Mouse (Mus musculus) telencephalon, adult 2 months (tissue): ENCODE data around the gene Duox2.
A peak's percentile ranks its signal among the peaks of the same experiment; 100 is the strongest.

Experiments used
- DNase-seq: peaks from one replicate; pipeline ENCODE4 v3.0.0-alpha.2; 2011; ENCODE audit warnings: low read depth, low spot score

Duox2 gene

DNA sequence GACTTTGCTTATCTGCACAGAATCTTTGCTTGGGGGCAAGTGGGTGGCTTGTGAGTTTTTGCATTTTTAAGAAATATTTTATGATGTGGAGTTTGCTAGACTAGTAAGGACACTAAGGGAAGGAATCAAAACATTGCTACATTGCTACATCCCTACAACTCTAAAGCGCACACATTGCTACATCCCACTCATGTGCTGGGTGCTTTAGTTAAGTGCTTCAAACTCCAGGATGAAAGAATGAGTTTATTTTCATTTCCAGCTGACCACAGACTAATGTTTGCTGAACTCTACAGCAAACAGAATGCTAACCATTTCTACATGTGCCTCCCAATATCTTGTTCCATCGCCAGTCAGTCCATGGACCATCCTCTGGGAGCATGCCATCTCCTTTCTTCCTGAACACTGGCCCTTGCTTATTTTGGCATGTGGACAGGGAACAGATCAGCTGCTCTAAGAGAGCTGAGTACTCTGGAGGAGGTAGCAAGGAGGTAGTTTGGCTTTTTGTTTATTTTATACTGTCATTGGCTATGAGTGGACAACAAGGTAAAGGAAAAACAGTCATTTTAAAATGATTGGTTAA, 60.3 kb downstream of the Duox2 start:
- DNase-seq = no peak

DNA sequence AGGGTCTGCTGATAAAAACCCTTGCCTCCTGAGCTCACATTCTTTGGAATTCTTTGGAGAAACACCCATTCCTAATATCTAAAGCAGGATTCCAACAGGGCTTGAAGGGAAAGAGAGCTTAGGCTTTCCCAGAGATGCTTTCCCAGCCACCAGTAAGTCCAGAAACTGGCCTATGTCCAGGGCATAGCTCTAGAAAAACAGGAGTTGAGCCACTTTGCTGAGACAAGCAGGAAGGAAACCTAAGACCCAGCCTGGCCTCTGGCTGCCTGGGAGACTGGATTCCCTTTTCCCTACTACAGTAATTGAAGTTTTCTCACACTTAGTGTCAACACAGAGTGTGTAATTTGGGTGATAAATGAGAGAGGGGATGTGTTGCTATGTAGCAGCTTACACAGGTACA, 61.9 kb downstream of the Duox2 start:
- DNase-seq = no peak

DNA sequence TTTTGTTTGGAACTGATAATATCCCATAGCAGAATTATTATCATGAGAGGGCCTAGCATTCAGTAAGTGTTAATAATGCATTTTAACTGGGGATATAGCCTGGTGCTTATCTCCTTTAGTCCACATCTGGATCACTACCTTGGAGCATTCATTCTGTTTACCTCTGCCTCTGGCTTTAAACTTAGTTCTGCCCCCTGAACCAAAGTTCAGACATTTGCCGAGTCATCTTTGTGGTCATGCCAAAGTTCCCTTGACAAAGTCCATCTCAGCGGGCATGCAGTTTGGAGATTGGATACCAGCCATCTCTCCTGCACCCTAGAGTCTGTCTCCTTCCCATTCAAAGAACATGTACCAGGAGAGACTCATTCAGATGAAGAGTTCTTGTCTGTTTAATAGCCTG, 62.8 kb downstream of the Duox2 start:
- no peak for DNase-seq

DNA sequence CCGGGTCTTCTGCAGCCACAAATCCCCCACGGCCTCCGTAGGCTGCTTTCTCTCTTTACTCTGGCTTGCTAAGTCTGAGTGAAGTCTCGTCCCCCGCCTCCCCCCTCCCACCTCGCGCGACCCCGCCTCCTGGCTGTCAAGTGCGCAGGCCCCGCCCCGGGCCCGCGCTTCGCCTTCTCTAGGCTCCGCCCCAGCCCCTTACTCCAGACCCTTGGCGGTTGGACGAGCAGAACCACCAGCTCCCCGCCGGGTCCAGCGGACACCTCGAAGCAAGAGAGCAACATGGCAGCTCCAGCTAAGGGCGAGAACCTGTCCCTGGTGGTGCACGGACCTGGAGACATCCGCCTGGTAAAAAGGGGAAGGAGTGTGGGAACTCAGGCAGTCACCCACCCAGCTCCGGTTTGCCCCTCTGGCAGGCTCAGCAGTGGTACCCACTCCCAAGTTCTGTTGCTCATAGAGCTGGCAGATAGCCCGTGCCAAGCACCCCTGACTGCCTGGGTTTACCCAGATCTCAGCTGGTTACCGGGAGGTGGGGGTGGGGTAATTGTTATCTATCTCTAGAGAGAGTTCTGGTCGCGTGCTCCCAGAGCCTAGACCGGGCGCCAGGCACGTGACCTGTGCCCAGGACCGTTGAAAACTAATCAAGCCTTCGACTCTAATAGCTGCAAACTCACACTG, 63.5 kb downstream of the Duox2 start, which contains the start of gene Sord:
Gene Sord, plus strand, starts transcription at position 139 of the 678 bp plus-strand sequence.
- peak; percentile 60 for DNase-seq

DNA sequence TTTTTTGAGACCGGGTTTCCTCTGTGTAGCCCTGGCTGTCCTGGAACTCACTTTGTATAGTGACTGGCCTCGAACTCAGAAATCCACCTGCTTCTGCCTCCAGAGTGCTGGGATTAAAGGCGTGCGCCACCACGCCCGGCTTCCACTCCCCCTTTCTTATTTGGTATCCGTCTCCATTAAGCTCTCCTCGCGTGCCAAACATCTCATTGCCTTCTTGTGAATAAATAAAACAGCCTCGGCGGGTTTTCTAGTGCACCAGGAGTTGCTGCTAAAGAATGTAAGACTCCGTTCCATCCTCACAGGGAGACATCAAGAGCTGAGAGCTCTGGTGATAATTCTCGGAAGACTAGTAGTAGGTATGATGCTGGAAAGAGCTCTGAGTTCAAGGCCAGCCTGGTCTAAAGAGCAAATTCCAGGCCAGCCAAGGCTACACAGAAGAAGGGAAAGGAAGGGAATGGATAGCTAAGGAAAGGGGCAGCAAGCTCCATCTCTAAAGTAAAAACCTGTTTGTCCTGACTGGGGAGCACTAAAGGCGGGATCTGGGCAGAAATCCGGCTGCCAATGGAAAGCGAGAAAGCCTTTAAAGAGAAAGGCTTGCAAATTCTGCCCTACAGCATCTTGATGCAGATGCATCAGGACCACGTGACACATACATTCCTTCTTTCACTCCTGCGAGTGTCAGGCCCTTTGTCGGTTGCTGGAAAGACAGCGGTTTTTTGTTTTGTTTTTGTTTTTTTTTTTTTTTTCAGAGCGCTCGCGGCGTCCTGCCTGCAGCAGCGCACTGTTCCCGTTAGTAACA, 64.3 kb downstream of the Duox2 start:
- DNase-seq = peak; percentile 46

DNA sequence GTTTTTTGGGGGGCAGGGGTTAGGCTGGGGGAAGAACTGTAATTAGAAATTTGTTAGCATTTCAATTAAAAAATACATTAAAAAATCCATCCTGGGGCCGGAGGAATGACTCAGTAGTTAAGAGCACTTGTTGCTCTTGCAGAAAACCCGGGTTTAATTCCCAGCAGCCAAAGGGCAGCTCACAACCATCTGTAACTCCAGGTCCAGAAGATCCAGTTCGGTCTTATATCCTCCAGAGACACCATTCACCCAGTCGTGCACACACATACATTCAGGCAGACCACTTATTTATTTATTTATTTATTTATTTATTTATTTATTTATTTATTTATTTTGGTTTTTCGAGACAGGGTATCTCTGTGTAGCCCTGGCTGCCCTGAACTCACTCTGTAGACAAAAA, 64.9 kb downstream of the Duox2 start:
- no peak for DNase-seq

DNA sequence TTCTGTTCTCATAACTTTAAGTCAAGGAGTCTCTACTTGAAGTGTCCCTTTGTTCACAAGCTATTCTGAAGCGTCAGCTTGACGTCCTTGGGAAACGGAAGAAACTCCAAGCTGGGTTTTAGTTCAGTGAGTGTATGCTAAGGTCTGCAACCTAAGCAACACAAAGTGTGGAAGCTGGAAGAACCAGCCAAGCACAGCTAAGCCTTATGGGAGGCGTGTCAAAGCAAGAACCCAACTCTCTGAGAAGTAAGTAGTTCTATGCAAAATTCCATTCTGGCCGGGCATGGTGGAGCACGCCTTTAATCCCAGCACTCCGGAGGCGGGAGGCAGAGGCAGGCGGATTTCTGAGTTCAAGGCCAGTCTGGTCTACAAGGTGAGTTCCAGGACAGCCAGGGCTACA, 66.6 kb downstream of the Duox2 start:
- DNase-seq = no peak

DNA sequence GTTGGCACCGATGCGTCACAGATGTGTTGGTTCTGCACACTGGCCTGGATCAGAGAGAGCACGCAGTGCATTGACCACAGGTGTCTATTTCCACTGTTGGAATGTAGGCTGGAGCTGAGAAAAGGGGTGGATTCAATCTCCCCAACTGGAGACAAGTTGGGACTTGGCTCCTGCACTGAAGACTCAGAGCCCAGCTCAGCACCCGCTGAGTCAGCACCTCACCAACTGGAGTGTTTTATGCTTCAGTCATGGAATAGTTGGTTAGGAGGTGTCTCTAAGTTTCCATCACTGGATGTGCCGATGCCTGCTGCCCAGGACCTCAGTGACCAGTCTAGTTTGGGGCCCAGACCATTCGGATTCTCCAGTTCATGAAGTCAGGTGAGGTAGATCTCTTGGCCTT, 67.9 kb downstream of the Duox2 start:
- no peak for DNase-seq
